Mouse (Mus musculus): Measurements from ENCODE around the gene Hoxc10. TPM values are rescaled to one million over a fixed set of nuclear protein-coding genes. Genes with fewer than 3 reads are reported as not detected.

The Hoxc10 gene
- polyA plus RNA-seq, 1 experiment from 2014 or later: not detected

DNA sequence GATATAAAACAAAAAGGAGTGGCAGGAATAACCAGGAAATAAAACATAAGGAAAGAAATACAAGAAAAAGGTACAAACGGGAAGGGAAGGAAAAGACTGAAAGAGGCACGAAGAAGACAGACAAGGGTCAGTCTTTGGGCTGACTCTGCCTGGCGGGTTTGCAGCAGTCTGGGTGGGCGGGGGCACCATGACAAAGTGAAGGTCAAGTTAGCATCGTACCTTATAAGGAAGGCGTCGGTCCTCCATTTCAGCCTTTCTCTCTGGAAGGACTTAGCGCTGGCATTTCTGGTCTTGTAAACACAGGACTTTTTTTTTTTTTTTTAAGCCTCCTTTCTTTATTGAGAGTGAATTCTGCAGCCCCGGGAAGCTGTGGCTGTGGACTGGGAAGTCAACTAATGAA lies 19.3 kb upstream of the Hoxc10 start:
- no peak for ATAC-seq (replicated peaks; ENCODE audit: insufficient number of reproducible peaks, insufficient read depth, low FRiP score, low read depth)
- Histone ChIP-seq H3K4me1 (replicated peaks) (peaks cover 5% of the 10 kb centered on the region), H3K4me2 (no peak overlapping the region), H3K27ac (no peak overlapping the region), H3K27me3 (peaks cover 100% of the 10 kb centered on the region), H3K4me3 (no peak overlapping the region), H3K9ac (no peak overlapping the region), H3K36me3 (no peaks in the 10 kb centered on the region), H3K9me3 (replicated peaks) (no peaks in the 10 kb centered on the region)
- WGBS: 1% methylated on average over 9 of the region's 9 CpGs

- no peak overlapping the region for H3K4me2 ChIP-seq
- H3K27ac ChIP-seq: no peak overlapping the region
- H3K36me3 ChIP-seq: no peaks in the 10 kb centered on the region
- H3K4me1 ChIP-seq (replicated peaks): no peaks in the 10 kb centered on the region
- H3K9me3 ChIP-seq (replicated peaks): no peaks in the 10 kb centered on the region
- 13% methylated on average over 2 of the region's 2 CpGs for WGBS
- H3K4me3 ChIP-seq: no peak overlapping the region
- peaks cover 100% of the 10 kb centered on the region for H3K27me3 ChIP-seq
- ATAC-seq (replicated peaks; ENCODE audit: insufficient number of reproducible peaks, insufficient read depth, low FRiP score, low read depth): no peak
- H3K9ac ChIP-seq: no peak overlapping the region
These were observed 17.8 kb upstream of the Hoxc10 start for GRCm38 (mm10) chr15:102948842-102949241.

DNA sequence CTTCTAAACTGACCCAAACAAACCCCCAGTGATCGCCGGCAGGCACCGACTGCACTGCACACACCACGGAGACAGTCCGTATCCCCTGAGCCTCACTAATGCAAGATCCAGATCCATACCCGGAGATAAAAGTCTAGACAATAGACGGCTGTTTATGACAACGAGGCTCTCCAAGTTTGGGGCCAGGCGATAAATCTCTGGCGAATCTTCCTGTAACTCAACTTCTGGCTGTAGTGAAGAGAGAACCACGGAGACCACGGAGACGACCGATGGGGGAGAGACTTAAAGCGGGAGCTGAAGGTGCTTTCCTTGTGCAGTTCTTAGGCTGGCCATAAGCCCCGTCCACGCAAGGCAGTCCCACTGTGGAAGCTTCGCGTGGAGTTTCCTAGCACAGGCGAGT lies 16.9 kb upstream of the Hoxc10 start:
- no peak for ATAC-seq (replicated peaks; ENCODE audit: insufficient number of reproducible peaks, insufficient read depth, low FRiP score, low read depth)
- Histone ChIP-seq H3K9me3 (replicated peaks) (no peaks in the 10 kb centered on the region), H3K27ac (no peak overlapping the region), H3K36me3 (no peaks in the 10 kb centered on the region), H3K4me3 (no peak overlapping the region), H3K4me1 (replicated peaks) (no peaks in the 10 kb centered on the region), H3K27me3 (peaks cover 100% of the 10 kb centered on the region), H3K4me2 (no peak overlapping the region), H3K9ac (no peak overlapping the region)
- 2% methylated on average over 20 of the region's 20 CpGs for WGBS

DNA sequence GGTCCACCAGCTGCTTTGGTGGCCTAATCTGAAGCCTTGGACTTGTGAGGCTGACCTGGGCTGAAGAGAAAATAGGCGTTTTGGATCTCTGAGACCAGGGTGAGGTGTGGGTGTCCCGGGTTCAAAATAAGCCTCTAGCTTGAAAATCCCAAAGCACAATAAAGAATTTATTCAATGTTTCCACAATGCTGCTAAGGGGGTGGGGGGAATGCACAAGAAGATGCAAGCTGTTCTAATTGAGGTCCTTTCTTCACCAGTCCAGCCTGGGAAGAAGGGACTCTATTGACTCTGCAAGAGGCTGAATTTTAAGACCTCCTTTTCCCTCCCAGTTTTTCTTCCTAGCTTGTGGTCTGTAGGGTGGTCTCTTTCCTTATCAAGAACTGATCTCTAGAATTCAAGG lies 15.7 kb upstream of the Hoxc10 start:
- no peak overlapping the region for H3K27ac ChIP-seq
- no peaks in the 10 kb centered on the region for H3K4me1 ChIP-seq (replicated peaks)
- 16% methylated on average over 2 of the region's 2 CpGs for WGBS
- no peak overlapping the region for H3K4me2 ChIP-seq
- H3K27me3 ChIP-seq: peaks cover 100% of the 10 kb centered on the region
- no peak overlapping the region for H3K9ac ChIP-seq
- no peak overlapping the region for H3K4me3 ChIP-seq
- no peaks in the 10 kb centered on the region for H3K9me3 ChIP-seq (replicated peaks)
- no peak for ATAC-seq (replicated peaks; ENCODE audit: insufficient number of reproducible peaks, insufficient read depth, low FRiP score, low read depth)
- H3K36me3 ChIP-seq: no peaks in the 10 kb centered on the region

DNA sequence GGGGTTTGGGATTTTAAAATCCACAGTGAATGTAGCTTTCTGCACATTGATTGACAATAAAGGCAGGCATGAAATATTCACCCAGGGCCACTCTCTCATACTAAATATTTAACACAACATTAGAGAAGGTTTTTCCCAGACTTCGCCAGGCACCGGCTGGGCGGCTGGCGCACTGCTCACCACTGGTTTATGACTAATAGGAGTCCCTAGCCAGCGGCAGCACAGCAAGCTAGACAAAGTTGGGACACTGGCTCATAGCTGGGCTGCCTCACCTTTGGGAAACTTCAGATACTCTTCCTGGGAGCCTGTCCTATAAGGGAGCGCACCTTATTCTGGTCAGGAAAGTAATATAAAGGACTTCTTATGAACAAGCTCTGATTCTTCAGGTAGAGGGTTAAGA lies 13.0 kb upstream of the Hoxc10 start:
- H3K27ac ChIP-seq: no peak overlapping the region
- no peak overlapping the region for H3K9ac ChIP-seq
- no peaks in the 10 kb centered on the region for H3K36me3 ChIP-seq
- no peak overlapping the region for H3K4me2 ChIP-seq
- 8% methylated on average over 6 of the region's 6 CpGs for whole genome bisulfite sequencing
- H3K4me3 ChIP-seq: no peak overlapping the region
- H3K4me1 ChIP-seq (replicated peaks): 0 out of 2 replicates have a peak, but pooled peaks cover 3% of the 10 kb centered on the region
- peaks cover 100% of the 10 kb centered on the region for H3K27me3 ChIP-seq
- ATAC-seq (replicated peaks; ENCODE audit: insufficient number of reproducible peaks, insufficient read depth, low FRiP score, low read depth): no peak
- no peaks in the 10 kb centered on the region for H3K9me3 ChIP-seq (replicated peaks)

DNA sequence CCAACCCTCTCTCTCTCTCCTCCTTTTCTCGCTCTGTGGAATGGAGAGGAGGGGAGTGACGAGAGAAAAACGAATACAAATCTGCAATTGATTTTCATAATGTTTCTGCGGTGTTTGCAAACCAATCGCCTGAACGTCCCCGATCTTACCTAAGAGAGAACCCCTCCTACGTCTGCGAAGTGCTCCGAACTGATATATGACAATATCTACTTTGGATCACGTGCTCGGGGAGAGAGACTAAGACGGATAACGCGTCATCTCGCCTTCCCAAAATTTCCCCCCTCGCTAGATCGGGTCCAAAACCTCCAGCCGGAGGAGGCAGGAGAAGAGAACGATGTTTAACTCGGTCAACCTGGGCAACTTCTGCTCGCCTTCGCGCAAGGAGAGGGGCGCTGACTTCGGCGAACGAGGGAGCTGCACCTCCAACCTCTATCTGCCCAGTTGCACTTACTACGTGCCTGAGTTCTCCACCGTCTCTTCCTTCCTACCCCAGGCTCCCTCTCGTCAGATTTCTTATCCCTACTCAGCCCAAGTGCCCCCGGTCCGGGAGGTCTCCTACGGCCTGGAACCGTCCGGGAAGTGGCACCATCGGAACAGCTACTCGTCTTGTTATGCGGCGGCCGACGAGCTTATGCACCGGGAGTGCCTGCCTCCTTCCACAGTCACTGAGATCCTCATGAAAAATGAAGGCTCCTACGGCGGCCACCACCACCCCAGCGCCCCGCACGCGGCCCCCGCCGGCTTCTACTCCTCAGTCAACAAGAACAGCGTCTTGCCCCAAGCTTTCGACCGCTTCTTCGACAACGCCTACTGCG lies 12.2 kb upstream of the Hoxc10 start, which contains the start of gene Hoxc11:
Gene Hoxc11, plus strand, starts transcription at position 236 of the 815 bp plus-strand sequence.
- H3K4me1 ChIP-seq (replicated peaks): 0 out of 2 replicates have a peak, but pooled peaks cover 3% of the 10 kb centered on the region
- no peak within 1 kb of the TSS for H3K27ac ChIP-seq
- 2% methylated on average over 56 of the region's 57 CpGs for WGBS
- no peaks in the 10 kb centered on the region for H3K36me3 ChIP-seq
- no peak for ATAC-seq (replicated peaks; ENCODE audit: insufficient number of reproducible peaks, insufficient read depth, low FRiP score, low read depth)
- H3K4me3 ChIP-seq: no peak within 1 kb of the TSS; the same call in 1 of the 2 replicates
- peaks cover 98% of the 10 kb centered on the region for H3K27me3 ChIP-seq
- H3K9ac ChIP-seq: no peak within 1 kb of the TSS
- H3K9me3 ChIP-seq (replicated peaks): no peaks in the 10 kb centered on the region
- H3K4me2 ChIP-seq: no peak within 1 kb of the TSS

- no peak overlapping the region for H3K27ac ChIP-seq
- ATAC-seq (replicated peaks; ENCODE audit: insufficient number of reproducible peaks, insufficient read depth, low FRiP score, low read depth): no peak
- under 1% methylated on average over 28 of the region's 28 CpGs for WGBS
- H3K4me1 ChIP-seq (replicated peaks): 0 out of 2 replicates have a peak, but pooled peaks cover 3% of the 10 kb centered on the region
- H3K9me3 ChIP-seq (replicated peaks): no peaks in the 10 kb centered on the region
- H3K9ac ChIP-seq: no peak overlapping the region
- no peaks in the 10 kb centered on the region for H3K36me3 ChIP-seq
- H3K27me3 ChIP-seq: peaks cover 98% of the 10 kb centered on the region
- H3K4me2 ChIP-seq: no peak overlapping the region
- H3K4me3 ChIP-seq: no peak overlapping the region
These were observed 11.6 kb upstream of the Hoxc10 start for GRCm38 (mm10) chr15:102955007-102955382.

GRCm38 (mm10) chr15:102955833-102956640 lies 10.6 kb upstream of the Hoxc10 start:
- 2% methylated on average over 40 of the region's 40 CpGs for WGBS

DNA sequence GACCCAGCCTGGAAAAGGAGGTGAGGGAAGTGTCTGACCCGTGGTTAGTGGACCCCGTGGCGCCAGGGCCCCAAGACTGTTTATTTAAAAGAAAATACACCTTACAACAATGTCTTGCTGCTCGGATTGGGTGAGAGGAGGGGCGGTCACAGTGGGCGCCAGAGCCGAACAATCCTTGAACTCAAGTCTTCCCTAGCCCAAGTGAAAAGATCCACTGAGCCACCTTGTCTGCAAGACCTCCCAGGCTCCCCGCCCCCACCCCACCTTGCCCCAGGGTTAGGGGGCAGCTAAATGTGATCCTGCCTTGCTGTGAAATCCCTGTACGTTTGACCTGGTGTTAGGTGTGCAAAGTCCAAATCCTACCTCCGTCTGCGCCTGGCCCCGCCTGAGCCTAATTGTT lies 9.7 kb upstream of the Hoxc10 start:
- H3K4me3 ChIP-seq: no peak overlapping the region
- ATAC-seq (replicated peaks; ENCODE audit: insufficient number of reproducible peaks, insufficient read depth, low FRiP score, low read depth): no peak
- 0 out of 2 replicates have a peak, but pooled peaks cover 3% of the 10 kb centered on the region for H3K4me1 ChIP-seq (replicated peaks)
- H3K36me3 ChIP-seq: no peaks in the 10 kb centered on the region
- peaks cover 98% of the 10 kb centered on the region for H3K27me3 ChIP-seq
- no peak overlapping the region for H3K9ac ChIP-seq
- WGBS: under 1% methylated on average over 12 of the region's 12 CpGs
- H3K4me2 ChIP-seq: no peak overlapping the region
- no peak overlapping the region for H3K27ac ChIP-seq
- H3K9me3 ChIP-seq (replicated peaks): no peaks in the 10 kb centered on the region

More at GRCm38 (mm10) chr15:102955833-102956640, 10.6 kb upstream of the Hoxc10 start:
- ATAC-seq (replicated peaks; ENCODE audit: insufficient number of reproducible peaks, insufficient read depth, low FRiP score, low read depth): no peak
- Histone ChIP-seq H3K9ac (no peak overlapping the region), H3K4me2 (no peak overlapping the region), H3K4me3 (peak overlapping the region; percentile 9; the same call in 1 of the 2 replicates), H3K4me1 (replicated peaks) (0 out of 2 replicates have a peak, but pooled peaks cover 3% of the 10 kb centered on the region), H3K27ac (no peak overlapping the region), H3K9me3 (replicated peaks) (no peaks in the 10 kb centered on the region), H3K36me3 (no peaks in the 10 kb centered on the region), H3K27me3 (peaks cover 98% of the 10 kb centered on the region)

DNA sequence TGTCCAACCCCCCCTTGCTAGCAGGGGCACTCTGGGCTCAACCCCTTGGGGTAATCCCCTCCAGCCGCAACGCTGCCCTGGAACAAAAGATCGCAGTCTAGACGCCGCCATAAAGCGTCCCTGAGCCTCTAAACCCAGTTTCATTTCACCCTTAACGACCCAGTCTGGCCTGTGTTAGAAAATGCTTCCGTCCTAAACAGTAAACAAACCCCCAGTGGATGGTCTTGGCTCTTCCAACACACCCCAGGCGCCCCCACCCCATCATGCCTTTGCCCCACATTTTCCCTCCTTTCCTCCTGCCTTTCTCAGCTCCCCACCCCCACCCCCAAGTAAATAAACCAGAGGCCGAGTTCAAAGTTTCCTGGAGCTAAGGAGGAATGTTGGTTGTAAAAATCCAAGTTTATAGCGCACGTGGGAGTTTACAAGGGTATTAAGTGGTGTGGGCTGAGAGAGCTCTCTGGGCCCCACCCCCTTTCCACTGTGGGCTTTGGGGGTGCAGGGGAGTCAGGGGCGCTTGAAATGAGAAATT lies 6.9 kb upstream of the Hoxc10 start:
- Histone ChIP-seq H3K4me2 (no peak overlapping the region), H3K36me3 (no peaks in the 10 kb centered on the region), H3K27me3 (peaks cover 97% of the 10 kb centered on the region), H3K4me1 (replicated peaks) (0 out of 2 replicates have a peak, but pooled peaks cover 3% of the 10 kb centered on the region), H3K9ac (no peak overlapping the region), H3K27ac (no peak overlapping the region), H3K4me3 (no peak overlapping the region), H3K9me3 (replicated peaks) (no peaks in the 10 kb centered on the region)
- 1% methylated on average over 13 of the region's 13 CpGs for WGBS
- no peak for ATAC-seq (replicated peaks; ENCODE audit: insufficient number of reproducible peaks, insufficient read depth, low FRiP score, low read depth)

DNA sequence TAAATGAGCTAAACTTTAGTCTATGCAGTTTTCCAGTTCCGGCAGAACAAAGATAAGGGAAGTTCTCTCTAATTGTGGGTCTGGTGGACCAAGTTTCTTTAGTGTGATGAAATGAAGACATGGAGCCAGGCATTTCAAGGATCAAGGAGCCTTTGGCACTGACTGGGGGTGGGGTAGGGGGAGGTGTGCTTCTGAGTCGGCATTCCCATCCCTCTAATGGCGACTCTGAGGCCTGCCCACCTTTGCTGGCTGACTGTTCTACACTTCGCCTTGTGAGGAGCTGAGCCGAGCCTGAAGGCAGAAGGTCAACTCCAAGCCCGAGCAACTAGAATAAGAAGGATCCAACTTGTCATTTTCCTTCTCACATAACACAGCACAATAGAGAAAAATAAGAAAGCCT lies 4.9 kb upstream of the Hoxc10 start:
- H3K4me2 ChIP-seq: no peak overlapping the region
- peaks cover 97% of the 10 kb centered on the region for H3K27me3 ChIP-seq
- H3K9me3 ChIP-seq (replicated peaks): no peaks in the 10 kb centered on the region
- no peak overlapping the region for H3K9ac ChIP-seq
- ATAC-seq (replicated peaks; ENCODE audit: insufficient number of reproducible peaks, insufficient read depth, low FRiP score, low read depth): no peak
- 5% methylated on average over 6 of the region's 6 CpGs for WGBS
- H3K27ac ChIP-seq: no peak overlapping the region
- peaks cover 5% of the 10 kb centered on the region for H3K4me1 ChIP-seq (replicated peaks)
- no peaks in the 10 kb centered on the region for H3K36me3 ChIP-seq
- no peak overlapping the region for H3K4me3 ChIP-seq

Measured in heart, embryonic 15.5 days (tissue).